Mouse (Mus musculus) frontal cortex, adult (tissue): ENCODE measurements around the gene Lpp.

Experiments
- ATAC-seq: cut with Nextera tagmentation; 2 replicates; pipeline ENCODE4 v1.9.2; 2017; ENCODE audit warnings: mild to moderate bottlenecking, moderate library complexity, mixed read lengths; ENCODE audit not compliant: low TSS enrichment

The Lpp gene

GRCm38 (mm10) chr16:24501197-24501596, 107.9 kb downstream of the Lpp start:
- no peak for ATAC-seq

GRCm38 (mm10) chr16:24501628-24502294, 108.5 kb downstream of the Lpp start:
- ATAC-seq, result no peak

GRCm38 (mm10) chr16:24502295-24502823, 109.1 kb downstream of the Lpp start:
- ATAC-seq, result no peak

- no peak for ATAC-seq
Observed at GRCm38 (mm10) chr16:24504838-24505605, 111.7 kb downstream of the Lpp start.

GRCm38 (mm10) chr16:24506237-24506636, 112.9 kb downstream of the Lpp start:
- ATAC-seq, result no peak

GRCm38 (mm10) chr16:24506740-24507139, 113.4 kb downstream of the Lpp start:
- ATAC-seq, result no peak

- ATAC-seq, result no peak
Observed at GRCm38 (mm10) chr16:24507927-24508540, 114.7 kb downstream of the Lpp start.

- no peak for ATAC-seq
Observed at GRCm38 (mm10) chr16:24509100-24509812, 115.9 kb downstream of the Lpp start.

GRCm38 (mm10) chr16:24509813-24510166, 116.5 kb downstream of the Lpp start:
- peak; percentile 57; the same call in 1 of the 2 replicates for ATAC-seq

GRCm38 (mm10) chr16:24513228-24513627, 119.9 kb downstream of the Lpp start:
- ATAC-seq, result no peak

GRCm38 (mm10) chr16:24514802-24515727, 121.8 kb downstream of the Lpp start:
- ATAC-seq, result peak; percentile 44; the same call in 1 of the 2 replicates

- ATAC-seq, result no peak
Observed at GRCm38 (mm10) chr16:24516993-24517392, 123.7 kb downstream of the Lpp start.

- ATAC-seq, result no peak
Observed at GRCm38 (mm10) chr16:24517501-24518042, 124.3 kb downstream of the Lpp start.

GRCm38 (mm10) chr16:24518785-24519184, 125.5 kb downstream of the Lpp start:
- ATAC-seq, result no peak

- ATAC-seq, result no peak
Observed at GRCm38 (mm10) chr16:24527219-24527618, 133.9 kb downstream of the Lpp start.

GRCm38 (mm10) chr16:24531681-24532080, 138.4 kb downstream of the Lpp start:
- ATAC-seq, result no peak

GRCm38 (mm10) chr16:24535221-24535620, 141.9 kb downstream of the Lpp start:
- ATAC-seq, result peak; percentile 90

- peak; percentile 76 for ATAC-seq
Observed at GRCm38 (mm10) chr16:24536261-24536660, 143.0 kb downstream of the Lpp start.

- ATAC-seq, result no peak
Observed at GRCm38 (mm10) chr16:24539003-24539402, 145.7 kb downstream of the Lpp start.

GRCm38 (mm10) chr16:24542864-24543263, 149.6 kb downstream of the Lpp start:
- peak; percentile 91 for ATAC-seq

- ATAC-seq, result no peak
Observed at GRCm38 (mm10) chr16:24545366-24545765, 152.1 kb downstream of the Lpp start.
